Mouse (Mus musculus) thymus, adult 2 months (tissue): Measurements from ENCODE around the gene Pcnp.

Experiments used
- CTCF ChIP-seq: fragments of 200-500 bp; IDR thresholded peaks from 2 replicates; pipeline ENCODE4 v1.5.1; 2012; ENCODE audit warnings: mild to moderate bottlenecking, control low read depth, low read length, moderate library complexity, borderline replicate concordance; ENCODE audit not compliant: control insufficient read depth, poor library complexity, insufficient read depth; ENCODE audit errors: extremely low read depth
- POLR2A ChIP-seq: fragments of 200-500 bp; IDR thresholded peaks from 2 replicates; pipeline ENCODE4 v1.6.1; 2012; ENCODE audit warnings: mild to moderate bottlenecking, low read length, control low read depth, moderate library complexity; ENCODE audit not compliant: control insufficient read depth, poor library complexity, insufficient read depth; ENCODE audit errors: extremely low read depth

DNA sequence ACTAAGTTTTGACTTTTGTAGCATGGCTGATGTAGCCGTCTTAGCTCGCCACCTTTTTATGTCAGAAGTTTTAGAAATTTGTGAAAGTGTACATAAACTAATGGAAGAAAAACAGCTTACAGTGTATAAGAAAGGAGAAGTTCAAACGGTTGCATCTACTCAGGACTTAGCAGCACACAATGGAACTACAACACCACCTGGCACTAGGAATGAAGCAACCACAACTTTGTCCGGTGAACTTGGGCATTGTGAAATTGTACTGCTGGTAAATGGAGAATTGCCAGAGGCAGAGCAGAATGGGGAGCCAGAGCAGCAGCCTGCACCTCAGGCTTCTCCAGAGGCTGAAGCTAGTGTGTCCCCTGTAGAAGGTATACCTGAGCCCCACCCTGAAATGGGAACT, 39.2 kb downstream of the Pcnp start:
- no peak for TF ChIP-seq CTCF
- no peak for TF ChIP-seq POLR2A
